Mouse (Mus musculus) ES-CJ7 (cell line): ENCODE data around the gene Mad2l2.

Experiments
- DNase-seq: peaks from one replicate; pipeline ENCODE4 v3.0.0; 2011; ENCODE audit warnings: low read depth, low spot score

Mad2l2 gene

DNA sequence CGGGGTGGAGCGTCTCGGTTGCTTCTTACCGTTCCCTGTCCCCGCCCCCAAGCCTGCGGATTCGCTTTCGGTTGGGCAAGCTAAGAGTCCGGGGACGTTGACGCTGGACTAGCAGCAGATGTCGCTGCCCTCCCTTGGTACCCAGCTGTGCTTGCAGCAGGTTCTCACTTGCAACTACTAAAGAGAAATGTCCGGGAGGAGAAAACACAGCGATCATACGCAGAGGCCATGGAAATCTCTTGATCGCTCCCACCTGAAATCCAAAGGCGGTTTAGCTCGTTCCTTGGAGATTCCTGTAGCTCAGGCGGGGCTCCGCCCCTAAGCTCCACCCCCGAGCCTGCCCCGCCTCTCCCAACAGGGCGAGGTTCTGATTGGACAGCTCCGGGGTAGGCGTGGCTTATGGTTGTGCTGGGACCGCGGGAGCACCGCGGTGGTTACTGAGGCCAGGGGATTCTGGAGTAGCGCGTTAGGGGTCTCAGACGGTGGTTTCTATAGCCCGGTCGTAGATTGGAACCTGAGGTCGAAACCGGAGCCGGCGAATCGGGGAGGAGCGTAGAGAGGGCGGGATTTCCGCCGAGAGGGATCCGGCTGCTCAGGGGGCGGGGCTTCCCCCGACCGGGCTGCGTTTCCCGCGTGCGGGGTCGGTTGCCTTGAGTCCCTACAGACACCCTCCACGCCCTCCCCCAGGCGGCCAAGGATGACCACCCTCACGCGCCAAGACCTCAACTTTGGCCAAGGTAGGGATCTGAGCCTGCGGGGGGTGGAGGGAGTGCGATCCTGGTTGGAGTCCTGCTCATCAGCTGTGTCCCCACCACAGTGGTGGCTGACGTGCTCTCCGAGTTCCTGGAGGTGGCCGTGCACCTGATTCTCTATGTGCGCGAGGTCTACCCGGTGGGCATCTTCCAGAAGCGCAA, 10.2 kb downstream of the Mad2l2 start:
- peak; percentile 93 for DNase-seq

DNA sequence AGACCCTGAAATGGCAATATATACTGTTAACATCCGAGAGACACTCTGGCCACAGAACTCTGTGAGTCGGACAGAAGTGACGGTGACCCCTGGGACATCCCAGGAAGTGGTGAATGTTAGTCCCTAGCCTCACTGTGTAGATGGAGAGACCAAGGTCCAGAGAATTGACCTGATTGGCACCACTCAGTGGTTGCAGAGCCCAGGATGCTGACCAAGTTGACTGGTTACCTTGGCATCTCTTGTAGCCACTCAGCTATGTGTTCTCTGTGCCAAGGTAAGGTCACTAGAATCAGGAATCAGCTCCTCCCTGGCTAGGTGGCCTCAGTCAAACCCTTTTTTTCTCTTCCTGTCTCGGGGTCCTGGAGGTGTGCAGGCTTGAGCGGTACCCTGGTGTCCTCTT, 13.5 kb downstream of the Mad2l2 start:
- DNase-seq, result no peak

DNA sequence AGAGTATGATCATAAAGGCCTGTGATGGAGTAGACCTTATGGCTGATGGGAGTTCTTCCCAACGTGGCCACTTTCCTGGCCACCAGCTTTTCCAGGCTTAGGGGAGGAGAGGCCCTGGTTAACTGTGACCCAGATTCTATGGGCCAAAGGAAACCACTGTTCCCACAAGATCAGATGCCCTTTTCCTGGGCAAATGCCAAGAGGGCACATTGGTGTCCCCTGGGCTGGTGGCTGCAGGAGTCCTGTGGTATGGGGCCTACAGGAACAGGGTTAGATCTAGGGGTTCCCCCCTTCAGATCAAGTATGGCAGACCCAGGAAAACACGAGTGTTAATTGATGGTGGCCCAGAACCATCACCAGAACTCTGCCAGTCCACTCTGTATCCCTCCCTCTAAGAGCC, 17.5 kb downstream of the Mad2l2 start:
- DNase-seq, result no peak

DNA sequence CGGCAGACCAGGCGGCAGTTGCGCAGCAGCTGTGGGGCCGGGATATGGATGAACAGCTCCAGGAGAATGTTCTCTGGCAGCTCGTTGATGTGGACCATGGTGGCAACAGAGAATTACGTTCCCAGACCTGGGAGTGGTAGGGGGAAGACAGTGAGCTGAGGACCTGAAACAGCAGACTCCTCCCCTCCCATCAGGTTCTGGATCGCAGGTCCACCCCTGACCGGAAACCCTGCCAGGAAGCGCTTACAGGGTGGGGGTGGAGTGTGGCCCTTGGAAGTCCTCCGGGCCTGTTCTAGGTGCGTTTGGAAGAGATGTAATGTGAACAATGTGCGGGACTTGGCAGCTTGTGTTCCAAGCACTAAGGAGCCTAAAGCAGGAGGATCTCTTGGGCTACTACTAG, 19.4 kb downstream of the Mad2l2 start:
- DNase-seq, result peak; percentile 72

DNA sequence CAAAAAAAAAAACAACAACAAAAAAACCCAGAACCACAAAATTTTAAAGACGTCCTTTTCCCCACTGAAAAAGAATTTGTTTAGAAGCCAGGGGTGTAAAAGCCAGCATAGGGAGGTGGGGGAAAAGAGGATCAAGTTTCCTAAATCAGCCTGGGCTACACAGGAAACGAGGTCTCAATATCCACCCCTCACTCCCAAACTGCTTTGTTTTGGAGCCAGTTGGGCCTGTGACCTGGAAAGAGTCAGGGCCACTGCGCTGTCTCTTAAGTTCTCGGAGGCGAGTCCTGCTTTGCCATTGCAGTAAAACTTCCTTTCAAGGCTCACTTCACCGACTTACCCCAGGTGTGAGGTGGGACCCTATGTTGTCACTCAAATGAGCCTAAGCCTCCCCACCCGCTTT, 20.1 kb downstream of the Mad2l2 start:
- no peak for DNase-seq

DNA sequence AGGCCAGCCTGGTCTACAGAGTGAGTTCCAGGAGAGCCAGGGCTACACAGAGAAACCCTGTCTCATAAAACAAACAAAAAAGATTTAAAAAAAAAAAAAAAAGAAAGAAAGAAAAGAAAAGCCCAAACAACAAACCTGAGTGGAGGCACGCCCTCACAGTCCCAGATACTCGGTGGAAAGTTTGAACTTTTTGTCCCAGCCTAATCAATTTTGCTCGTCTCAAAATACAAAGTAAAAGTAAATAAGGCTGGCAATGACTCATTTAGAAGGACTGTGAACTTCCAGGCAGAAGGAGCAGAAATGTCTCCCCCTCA, 20.7 kb downstream of the Mad2l2 start:
- no peak for DNase-seq

DNA sequence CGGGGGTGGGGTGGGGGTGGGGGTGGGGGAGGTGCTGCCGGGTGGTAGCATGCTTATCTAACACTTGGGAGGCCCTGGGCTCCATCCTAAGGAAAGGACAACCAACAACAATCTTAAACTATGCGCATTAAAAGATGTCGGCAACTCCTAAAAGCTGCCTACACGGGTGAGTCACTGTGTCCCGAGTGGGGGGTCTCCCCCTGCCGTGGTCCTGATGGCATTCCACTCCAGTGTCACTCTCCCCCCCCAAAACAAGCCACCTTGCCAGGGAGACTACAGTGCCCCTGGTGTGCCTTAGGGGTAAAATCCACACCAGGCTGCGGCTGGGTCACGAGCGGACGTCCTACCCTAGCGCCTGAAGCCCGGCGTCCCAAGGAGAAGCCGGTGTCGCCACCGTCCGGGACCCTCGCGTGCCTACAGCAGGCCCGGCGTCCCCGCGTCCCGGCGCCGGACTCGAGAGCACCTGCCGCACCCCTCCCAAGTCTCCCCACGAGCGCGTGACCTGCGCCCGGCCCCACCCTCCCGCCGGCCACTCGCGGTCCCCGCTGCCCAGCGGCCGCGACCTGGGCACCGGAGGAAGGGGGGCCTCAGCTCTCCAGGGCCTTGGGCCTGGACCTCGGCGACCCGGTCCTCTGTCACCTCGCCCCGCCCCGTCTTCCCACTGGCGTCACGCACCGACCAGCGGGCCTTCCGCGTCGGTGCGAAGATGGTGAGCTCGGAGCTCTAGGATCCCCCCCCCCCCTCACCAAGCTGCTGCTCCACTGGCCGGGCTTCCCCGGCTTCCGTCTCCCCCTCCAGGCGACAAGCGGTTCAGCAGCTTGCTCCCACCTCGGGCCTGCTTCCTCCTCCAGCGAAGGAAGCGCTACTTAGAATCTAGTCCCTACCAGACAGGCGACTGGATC, 21.3 kb downstream of the Mad2l2 start, which contains the start of gene Fbxo6:
Gene Fbxo6, minus strand, starts transcription at position 874 of the 902 bp plus-strand sequence.
- peak; percentile 94 for DNase-seq

DNA sequence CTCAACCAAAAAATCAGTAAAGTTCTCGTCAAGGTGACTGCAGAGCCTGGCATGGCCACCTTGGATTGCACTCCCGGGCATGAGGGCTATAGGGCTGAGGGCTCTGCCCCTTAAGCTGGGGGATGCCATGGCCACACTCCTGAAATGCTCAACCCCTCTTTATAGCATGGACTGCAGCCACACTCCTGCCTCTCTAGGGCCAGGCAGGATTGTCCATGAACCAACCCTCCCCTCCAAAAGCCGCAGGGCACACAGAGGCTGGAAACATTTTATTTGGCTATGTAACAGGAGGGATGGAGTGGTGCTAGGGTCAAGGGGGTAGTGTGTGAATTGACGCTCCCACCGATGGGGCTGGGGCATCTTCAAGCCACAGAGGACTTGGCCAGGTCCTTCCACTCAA, 22.4 kb downstream of the Mad2l2 start:
- DNase-seq, result no peak

DNA sequence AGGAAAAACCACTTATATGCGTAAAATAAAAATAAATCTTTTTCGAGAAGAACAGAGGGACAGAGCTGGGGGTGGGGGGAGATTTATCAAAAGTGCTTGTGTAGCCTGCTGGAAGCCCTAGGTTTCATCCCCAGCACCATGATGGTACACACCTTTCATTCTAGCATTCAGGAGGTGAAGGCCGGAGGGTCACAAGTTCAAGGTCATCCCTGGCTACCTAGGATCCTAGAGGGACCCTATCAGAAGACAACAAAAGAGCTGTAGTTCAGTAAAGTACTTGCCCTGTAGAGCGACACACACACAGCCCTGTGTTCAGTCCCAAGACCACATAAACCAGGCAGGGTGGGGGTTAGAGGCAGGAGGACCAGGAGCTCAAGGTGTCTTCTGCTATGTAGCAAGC, 23.8 kb downstream of the Mad2l2 start:
- peak; percentile 90 for DNase-seq

DNA sequence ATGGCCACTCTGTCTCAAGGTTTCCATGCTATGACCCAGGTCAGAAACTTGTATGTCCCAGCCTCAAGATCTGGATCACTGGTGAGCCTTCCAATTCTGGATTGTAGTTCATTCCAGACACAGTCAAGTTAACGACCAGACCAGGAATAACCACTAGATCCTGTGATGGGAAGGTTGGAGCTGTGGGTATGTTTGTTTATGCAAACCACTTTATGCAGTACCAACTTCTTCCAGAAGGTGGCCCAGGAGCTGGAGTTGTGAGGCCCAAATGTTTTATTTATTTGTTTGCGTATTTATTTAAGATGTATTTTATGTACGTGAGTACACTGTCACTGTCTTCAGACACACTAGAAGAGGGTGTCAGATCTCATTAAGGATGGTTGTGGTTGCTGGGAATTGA, 24.8 kb downstream of the Mad2l2 start:
- DNase-seq, result peak; percentile 74

DNA sequence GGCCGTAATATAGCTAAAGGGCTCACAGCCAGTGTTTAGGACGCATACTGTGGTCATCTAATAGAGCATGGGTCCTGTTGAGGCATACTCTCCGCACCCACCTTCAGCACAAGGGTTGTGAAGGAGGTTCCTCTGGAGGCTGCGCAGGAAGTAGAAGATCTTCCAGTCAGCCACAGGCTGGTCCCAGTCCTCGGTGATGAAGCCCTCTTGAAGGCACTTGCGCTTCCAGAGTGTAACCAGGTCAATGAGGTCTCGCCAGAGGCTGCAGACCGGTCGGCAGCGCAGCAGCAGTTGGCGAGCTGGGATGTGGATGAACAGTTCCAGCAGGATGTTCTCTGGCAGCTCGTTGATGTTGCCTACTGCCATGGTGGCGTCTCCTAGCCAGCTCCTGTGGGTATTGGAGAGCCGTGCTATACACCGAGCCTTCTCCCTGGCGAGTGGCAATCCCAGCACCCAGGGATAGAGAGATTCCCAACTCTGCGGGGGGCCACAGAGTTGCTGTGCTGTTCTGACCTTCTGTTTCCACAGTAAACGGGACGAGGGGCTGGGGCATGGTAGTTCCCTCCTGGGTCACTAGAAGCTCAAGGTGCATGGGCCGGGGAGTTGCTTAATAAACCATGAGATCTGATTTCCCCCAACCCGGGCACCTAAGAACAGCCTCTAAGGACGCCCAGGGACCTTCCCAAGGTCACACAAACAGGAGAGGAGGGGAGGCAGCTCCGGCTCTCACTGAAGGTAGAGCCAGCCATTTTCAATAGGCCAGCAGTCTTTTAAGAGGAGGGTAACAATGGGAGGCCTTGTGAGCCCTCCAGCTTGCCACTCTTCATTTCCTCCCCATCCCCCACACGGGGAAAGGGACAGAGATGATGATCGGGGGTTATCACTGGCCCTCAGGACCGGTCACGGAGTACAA, 28.5 kb downstream of the Mad2l2 start:
- peak; percentile 54 for DNase-seq

DNA sequence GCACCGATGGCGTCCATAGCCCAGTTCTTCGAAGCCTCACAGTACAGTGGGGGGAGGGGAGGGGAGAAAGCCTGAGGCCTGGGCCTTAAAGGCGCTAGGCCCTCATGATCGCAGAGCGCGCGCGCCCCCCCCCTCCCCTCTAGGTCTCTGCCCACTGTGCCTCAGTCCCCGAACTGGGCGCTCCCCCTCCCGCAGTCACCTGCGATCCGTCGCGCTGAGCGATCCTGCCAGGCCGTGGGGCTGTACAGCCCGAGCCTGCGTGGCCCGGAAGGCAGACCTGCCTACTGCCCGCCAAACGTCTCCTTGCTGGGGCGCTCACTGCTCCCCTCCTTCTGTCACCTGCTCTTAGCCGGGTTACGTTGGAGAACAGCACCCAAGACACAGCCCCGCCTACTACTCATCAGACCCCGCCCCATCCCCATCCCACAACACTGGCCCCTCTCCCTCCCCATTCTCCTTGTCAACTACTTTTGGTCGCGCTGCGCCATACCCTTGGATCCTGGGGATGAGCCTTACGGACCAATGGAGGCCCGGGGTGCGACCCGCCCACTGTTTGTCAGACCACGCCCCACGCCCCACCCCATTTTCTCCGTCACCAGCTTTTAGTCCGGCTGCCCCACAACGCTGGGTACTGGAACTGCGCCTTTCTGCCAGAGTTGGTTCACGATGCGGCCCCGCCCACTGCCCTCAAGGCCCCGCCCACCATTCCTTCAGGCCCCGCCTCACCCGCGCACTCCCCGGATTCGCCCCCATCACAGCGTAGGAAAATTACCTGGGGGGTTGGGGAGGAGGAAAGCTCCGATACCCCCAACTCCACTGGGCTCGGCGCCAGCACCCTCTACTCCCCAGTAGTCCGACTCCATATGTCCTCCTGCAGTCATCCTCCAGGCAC, 29.6 kb downstream of the Mad2l2 start:
- peak; percentile 99 for DNase-seq

DNA sequence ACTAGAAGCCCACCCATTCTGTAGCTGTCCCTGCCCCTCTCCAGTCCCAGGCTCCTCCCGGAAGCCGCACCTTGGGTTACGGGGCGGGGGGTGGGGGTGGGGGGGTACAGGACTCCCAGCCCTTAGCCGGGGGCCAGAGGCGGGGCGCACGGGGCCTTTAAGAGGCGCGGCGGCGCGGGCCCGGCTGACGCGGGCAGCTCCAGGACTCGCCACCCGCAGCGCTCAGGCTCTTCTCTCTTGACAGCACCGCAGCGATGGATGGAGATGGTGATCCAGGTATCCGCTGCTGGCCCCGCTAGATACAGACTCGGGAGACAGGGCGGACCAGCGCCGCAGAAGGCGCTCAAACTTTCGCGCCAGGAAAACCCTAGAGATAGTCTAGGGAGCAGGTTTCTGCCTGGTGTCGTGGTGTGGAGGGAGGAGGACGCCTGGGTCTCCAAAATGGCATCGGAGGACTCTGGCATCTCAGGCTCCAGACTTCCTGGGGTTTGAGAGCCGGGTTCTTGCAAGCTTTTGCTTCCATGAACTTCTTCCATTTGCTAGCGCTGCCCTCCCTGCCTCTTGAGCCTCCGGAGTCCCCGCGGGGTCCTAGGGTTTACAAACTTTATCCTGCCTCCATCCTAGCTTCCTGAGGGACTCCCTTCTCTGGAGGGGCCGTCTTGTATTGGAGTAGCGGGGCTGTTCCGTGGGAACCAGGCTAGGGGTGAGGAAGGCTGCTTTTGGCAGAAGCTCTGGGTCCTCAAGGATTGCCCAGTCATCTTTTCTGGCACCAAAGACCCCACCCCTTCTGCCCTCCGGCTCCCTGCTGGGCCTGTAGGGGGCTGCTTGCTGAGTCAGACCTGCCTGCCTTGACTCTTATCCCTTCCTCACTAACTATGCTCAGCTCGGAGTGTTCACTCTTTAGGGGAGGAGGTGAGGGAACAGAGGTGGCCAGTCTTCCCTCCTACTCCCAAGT, 30.5 kb downstream of the Mad2l2 start, which contains the start of the genes Fbxo44 and Fbxo2:
Gene Fbxo44, minus strand, starts transcription at position 47 of the 955 bp plus-strand sequence.
Gene Fbxo2, plus strand, starts transcription at position 186 of the 955 bp plus-strand sequence.
- no peak for DNase-seq

DNA sequence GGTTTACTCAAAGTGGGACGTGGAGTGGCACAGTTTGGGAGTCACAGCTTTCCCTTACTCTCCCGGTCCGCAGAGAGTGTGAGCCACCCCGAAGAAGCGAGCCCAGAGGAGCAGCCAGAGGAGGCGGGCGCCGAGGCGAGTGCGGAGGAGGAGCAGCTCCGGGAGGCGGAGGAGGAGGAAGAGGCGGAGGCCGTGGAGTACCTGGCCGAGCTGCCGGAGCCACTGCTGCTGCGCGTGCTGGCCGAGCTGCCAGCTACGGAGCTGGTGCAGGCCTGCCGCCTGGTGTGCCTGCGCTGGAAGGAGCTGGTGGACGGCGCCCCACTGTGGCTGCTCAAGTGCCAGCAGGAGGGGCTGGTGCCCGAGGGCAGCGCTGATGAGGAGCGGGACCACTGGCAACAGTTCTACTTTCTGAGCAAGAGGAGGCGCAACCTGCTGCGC, 33.8 kb downstream of the Mad2l2 start:
- peak; percentile 86 for DNase-seq

DNA sequence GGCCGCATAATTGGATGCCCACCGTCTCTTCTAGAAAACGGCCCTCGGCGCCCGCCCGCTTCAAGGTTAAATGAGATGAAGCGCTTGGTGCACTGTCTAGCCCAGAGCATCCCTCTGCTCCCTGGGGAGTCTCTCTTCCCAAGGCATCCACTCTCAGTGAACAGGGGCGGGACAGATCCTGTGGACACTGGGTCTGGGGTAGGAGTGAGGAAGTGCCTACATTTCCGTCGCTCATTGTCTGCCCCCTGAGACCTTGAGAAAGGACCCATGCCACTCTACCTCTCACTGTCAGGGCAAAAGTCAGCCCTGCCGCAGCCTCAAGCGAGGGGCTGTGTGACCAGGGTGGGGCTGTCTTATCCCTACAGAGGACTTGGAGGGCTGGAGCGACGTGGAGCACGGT, 34.3 kb downstream of the Mad2l2 start:
- no peak for DNase-seq

DNA sequence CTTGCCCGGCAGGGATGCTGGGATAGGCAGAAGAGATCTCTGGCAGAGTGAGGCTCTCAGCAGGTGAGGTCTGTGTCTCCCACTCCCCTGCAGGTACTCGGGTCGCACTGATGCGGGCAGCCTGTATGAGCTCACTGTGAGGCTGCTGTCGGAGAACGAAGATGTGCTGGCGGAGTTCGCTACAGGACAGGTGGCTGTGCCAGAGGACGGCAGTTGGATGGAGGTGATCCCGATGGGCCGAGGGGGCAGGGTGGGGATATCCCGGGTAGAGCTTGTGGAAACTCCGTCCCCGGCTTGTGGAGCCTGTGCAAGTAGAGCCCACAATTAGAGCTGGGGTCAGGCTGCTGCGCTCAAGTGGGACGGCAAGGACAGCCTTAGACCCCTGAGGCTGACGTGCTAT, 35.4 kb downstream of the Mad2l2 start:
- DNase-seq, result no peak

DNA sequence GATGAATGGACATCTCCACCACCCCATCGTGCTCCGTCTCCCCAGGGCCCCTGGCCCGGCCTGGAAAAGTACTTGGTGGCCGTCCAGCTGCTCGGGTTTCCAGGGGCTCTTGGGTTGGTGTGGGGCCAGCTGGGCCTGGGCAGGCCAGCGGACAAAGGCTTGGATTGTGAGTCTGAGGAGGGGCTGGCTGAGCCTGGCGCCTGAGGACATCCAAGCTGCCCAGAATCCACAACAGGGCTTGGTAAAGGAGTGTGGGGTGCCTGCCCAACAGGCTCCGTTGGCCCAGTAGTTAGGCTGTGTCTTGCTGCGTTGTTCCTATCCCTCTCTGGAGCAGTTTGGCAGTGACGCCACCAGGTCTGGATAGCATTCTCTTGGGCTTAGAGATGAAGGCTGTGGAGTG, 36.2 kb downstream of the Mad2l2 start:
- no peak for DNase-seq

DNA sequence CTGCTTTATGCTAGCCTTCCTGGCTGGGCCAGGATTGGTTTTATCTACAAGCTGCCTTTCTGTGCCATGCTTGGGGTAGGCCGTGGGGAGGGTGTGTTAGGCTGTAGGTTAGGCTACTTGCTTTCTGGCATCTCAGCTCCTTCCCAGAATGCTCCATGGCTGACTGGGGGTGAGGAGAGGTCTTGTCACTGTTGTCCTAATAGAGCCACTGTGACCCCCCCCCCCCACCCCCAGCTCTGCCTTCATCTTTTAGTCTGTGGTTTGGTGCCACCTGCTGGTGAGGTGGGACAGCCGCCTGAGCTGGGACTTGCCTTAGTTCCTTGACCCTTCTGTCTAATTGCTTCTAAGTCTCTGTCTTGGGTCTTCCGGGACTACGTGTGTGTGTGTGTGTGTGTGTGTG, 36.8 kb downstream of the Mad2l2 start:
- peak; percentile 72 for DNase-seq

DNA sequence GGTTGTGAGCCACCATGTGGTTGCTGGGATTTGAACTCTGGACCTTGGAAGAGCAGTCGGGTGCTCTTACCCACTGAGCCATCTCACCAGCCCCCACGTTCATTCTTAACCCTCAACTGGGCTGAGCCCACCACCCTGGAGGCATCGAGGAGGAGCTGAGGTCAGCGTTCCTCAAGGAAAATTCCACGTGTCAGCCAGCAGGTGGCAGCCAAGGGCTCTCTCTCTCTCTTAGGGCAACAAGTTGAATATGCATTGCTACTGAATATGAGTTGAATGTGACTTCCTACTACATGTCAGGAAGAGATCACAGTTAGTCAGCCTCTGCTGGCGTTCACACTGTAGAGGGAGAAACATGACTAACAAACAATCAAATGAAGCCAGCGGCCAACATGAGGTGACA, 38.1 kb downstream of the Mad2l2 start:
- peak; percentile 78 for DNase-seq
